Mouse (Mus musculus) ES-Bruce4 (cell line): ENCODE results near the gene Fbxo48.

ENCODE experiments used
- CTCF ChIP-seq: IDR thresholded peaks from one replicate; pipeline ENCODE4 v1.8.1; 2011; ENCODE audit warnings: low read depth, low read length
- POLR2A ChIP-seq: IDR thresholded peaks from one replicate; pipeline ENCODE4 v1.8.1; 2011; ENCODE audit warnings: low read length; ENCODE audit not compliant: insufficient read depth

DNA sequence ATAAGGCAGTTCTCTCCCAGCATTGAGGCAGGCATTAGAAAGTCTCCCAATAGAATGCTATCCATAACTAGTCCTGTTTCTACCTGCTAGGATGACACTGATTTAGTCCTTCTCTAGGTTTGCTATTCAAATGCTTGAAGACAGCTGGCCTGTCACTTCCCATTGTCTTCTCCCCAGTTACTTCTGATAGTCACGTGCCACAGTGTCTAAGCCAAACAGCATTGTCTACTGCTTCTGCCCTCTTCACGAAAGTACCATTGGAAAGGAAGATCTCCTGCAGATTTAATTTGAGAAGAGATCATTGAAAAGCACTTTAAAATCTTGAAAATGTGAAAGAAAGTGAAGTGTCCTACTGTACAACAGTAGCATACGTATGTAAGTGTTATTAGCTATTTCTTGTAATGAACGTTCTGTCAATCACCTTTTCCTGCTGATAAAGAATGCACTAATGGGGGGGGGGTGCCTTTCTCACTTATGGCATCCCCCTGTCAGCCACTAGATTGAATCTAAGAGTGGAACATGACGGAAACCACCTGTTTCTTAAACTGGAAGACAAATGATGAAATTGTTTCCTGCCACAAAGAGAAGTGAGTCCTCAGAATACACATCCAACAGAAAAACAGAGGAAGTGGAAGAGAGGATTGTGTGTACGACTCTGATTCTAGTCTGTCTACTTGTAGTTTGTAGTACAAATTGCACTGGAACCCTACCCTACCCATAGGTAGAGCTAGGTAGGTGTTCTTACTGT, 5.1 kb downstream of the Fbxo48 start:
- no peak for TF ChIP-seq POLR2A
- no peak for TF ChIP-seq CTCF
